Mouse (Mus musculus) layer of hippocampus, adult 8-10 months (tissue): ENCODE measurements around the gene 1810009A15Rik. TPM values are rescaled to one million over a fixed set of nuclear protein-coding genes. Genes with fewer than 3 reads are reported as not detected.
"Not testable (repeated sequence)": the region's sequence is repeated elsewhere in the genome, so short reads cannot be mapped to it uniquely, and the experiment has no call there.

ENCODE experiments used
- DNase-seq, 2 experiments: peaks; one replicate each; pipeline ENCODE4 v3.0.0; 2022; ENCODE audit warnings: low spot score in 2 of 2
- total RNA-seq, 4 experiments: library from RNA; stranded (reverse); gene quantifications; 2 replicates each; pipeline ENCODE4 v1.2.4; 2022

1810009A15Rik gene
- total RNA-seq, 4 experiments from 2014 or later = 22.7 to 32.0 (median 26.5) TPM

GRCm38 (mm10) chr19:8875031-8875430 is 13.6 kb upstream of the 1810009A15Rik start:
- no peak for DNase-seq

GRCm38 (mm10) chr19:8880311-8881033 is 8.2 kb upstream of the 1810009A15Rik start, which contains the start of gene Uqcc3:
Uqcc3 (minus strand) TSS chr19:8880923.
- peak; percentile 86 to 87 for DNase-seq

GRCm38 (mm10) chr19:8881034-8881392 is 7.6 kb upstream of the 1810009A15Rik start:
- DNase-seq = no peak

- DNase-seq = no peak
These were observed 5.0 kb upstream of the 1810009A15Rik start, which contains the start of the genes Lbhd1 and Gm49403 for GRCm38 (mm10) chr19:8883616-8884015. Lbhd1 (plus strand) TSS chr19:8883732. Gm49403 (plus strand) TSS chr19:8883930.

GRCm38 (mm10) chr19:8886916-8887584 is 1.6 kb upstream of the 1810009A15Rik start:
- DNase-seq = no peak

- DNase-seq = no peak
These were observed 829 bp upstream of the 1810009A15Rik start for GRCm38 (mm10) chr19:8887585-8888463.

- DNase-seq = peak; percentile 74 to 86
These were observed 4.4 kb downstream of the 1810009A15Rik start, which contains the start of gene Ints5 for GRCm38 (mm10) chr19:8892829-8893766. Ints5 (plus strand) TSS chr19:8893005.

- no peak for DNase-seq
These were observed 6.8 kb downstream of the 1810009A15Rik start for GRCm38 (mm10) chr19:8895397-8895960.

- not testable (repeated sequence) for DNase-seq
These were observed 7.6 kb downstream of the 1810009A15Rik start for GRCm38 (mm10) chr19:8896231-8896630.

- DNase-seq = not testable (repeated sequence)
These were observed 8.7 kb downstream of the 1810009A15Rik start for GRCm38 (mm10) chr19:8897211-8897864.

- peak; percentile 95 for DNase-seq
These were observed 9.3 kb downstream of the 1810009A15Rik start, which contains the start of gene Ganab for GRCm38 (mm10) chr19:8897865-8898495. Ganab (plus strand) TSS chr19:8898071.

GRCm38 (mm10) chr19:8898576-8898975 is 9.9 kb downstream of the 1810009A15Rik start:
- no peak for DNase-seq

GRCm38 (mm10) chr19:8899079-8899478 is 10.4 kb downstream of the 1810009A15Rik start:
- DNase-seq = no peak

- no peak for DNase-seq
These were observed 14.8 kb downstream of the 1810009A15Rik start for GRCm38 (mm10) chr19:8903412-8903811.

- no peak for DNase-seq
These were observed 19.9 kb downstream of the 1810009A15Rik start for GRCm38 (mm10) chr19:8908531-8908930.

GRCm38 (mm10) chr19:8911810-8912209 is 23.2 kb downstream of the 1810009A15Rik start:
- DNase-seq = no peak

GRCm38 (mm10) chr19:8914212-8914611 is 25.6 kb downstream of the 1810009A15Rik start:
- DNase-seq = peak in 1 of 2 experiments; percentile 45

GRCm38 (mm10) chr19:8919000-8919399 is 30.3 kb downstream of the 1810009A15Rik start:
- DNase-seq = no peak

GRCm38 (mm10) chr19:8919684-8920072 is 31.0 kb downstream of the 1810009A15Rik start:
- no peak for DNase-seq
